In the genomic region with DNA sequence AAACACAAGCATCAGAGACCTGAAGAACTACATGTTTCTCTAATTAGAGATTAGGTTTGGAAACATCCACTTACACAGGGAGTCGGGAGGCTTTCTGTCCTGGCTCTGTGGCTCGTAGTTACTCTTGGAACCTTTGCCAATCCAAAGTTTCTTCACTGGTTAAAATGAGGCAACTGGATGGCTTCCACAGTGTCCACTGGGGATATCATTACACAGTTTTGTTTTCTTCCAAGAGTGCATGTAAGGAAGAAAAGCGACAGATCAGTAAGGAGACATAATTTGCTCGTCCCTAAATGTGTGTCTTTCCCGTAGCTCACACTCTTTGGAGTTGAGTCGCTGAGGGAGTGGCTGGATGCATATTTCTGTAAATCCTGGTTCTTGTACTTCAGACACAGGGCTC, we compare ENCODE assay signal across 9 mouse cellular contexts.
DNase-seq lines count a peak whose midpoint lies in the region; ATAC-seq and TF ChIP-seq lines count a peak whose summit lies in the region.
"Had no signal": no experiment of that assay in that cellular context is flagged by ENCODE, and none has a peak within 500 bp of the region (broad histone marks: within the 10 kb centered on the region; RNA-seq: fewer than 3 reads in every experiment).

No protein-coding gene starts in this region.

- H3K9me3 ChIP-seq in kidney, postnatal 0 days (replicated peaks; ENCODE audit: low read length) = no peaks in the 10 kb centered on the region
- H3K9me3 ChIP-seq: hindbrain, embryonic 13.5 days; liver, embryonic 15.5 days had no signal

- TF ChIP-seq POLR2A in testis, adult 2 months (IDR thresholded peaks at IDR 0.05; ENCODE audit: control insufficient read depth, low read depth, low read length) = no peak

- TF ChIP-seq CTCF in testis, adult 2 months (IDR thresholded peaks at IDR 0.05; ENCODE audit: control insufficient read depth, insufficient read depth, insufficient replicate concordance, low read depth, low read length) = no peak
- no peak for TF ChIP-seq CTCF in kidney, postnatal 0 days (IDR thresholded peaks at IDR 0.05; ENCODE audit: low read depth)
- no peak for TF ChIP-seq CTCF in left cerebral cortex, adult 2 months (IDR thresholded peaks at IDR 0.05)

- DNase-seq in testis, postnatal 14 days (ENCODE audit: low spot score) = no peak
- DNase-seq in gonadal fat pad, adult 2 months (ENCODE audit: low read depth) = peak; percentile 16
- DNase-seq in kidney, postnatal 0 days (ENCODE audit: low spot score) = peak; percentile 28
- no peak for DNase-seq in left cerebral cortex, adult 2 months (ENCODE audit: extremely low spot score in 1 of 2, low spot score in 2 of 2)
- no peak for DNase-seq in spleen, postnatal 14 days (ENCODE audit: low spot score in 2 of 2)
- DNase-seq in right cerebral cortex, postnatal 14 days = no peak

- WGBS in kidney, postnatal 0 days = 46% methylated on average over 6 of the region's 6 CpGs

- peak overlapping the region; percentile 49; the same call in 1 of the 2 replicates for H3K27ac ChIP-seq in testis, adult 2 months (ENCODE audit: control insufficient read depth, insufficient read depth, low read depth, low read length)
- peak overlapping the region; percentile 60 for H3K27ac ChIP-seq in kidney, postnatal 0 days
- H3K27ac ChIP-seq in left cerebral cortex, adult 2 months = no peak overlapping the region
- H3K27ac ChIP-seq: hindbrain, embryonic 13.5 days; liver, embryonic 15.5 days had no signal

- H3K4me1 ChIP-seq in testis, adult 2 months (ENCODE audit: control insufficient read depth, insufficient read depth, low read length) = no peaks in the 10 kb centered on the region
- H3K4me1 ChIP-seq in kidney, postnatal 0 days (replicated peaks; ENCODE audit: insufficient read depth, low read length) = no peaks in the 10 kb centered on the region; the same call in 1 of the 2 replicates

- intact Hi-C loops in left cerebral cortex, adult 2 months (cut with DNase I) = loop anchor here (5.0 to 10.0 kb wide), 3 partner anchors 518 to 1428 kb away; no protein-coding TSS in a partner anchor

- H3K27me3 ChIP-seq in testis, adult 2 months (ENCODE audit: control insufficient read depth, insufficient read depth, low read length) = no peaks in the 10 kb centered on the region
- H3K27me3 ChIP-seq in kidney, postnatal 0 days (ENCODE audit: insufficient read depth, low read length) = no peaks in the 10 kb centered on the region
- H3K27me3 ChIP-seq: hindbrain, embryonic 13.5 days; liver, embryonic 15.5 days had no signal

- no peak overlapping the region for H3K4me3 ChIP-seq in testis, adult 2 months (ENCODE audit: control insufficient read depth, low read depth, low read length)
- no peak overlapping the region for H3K4me3 ChIP-seq in kidney, postnatal 0 days (replicated peaks; ENCODE audit: low read depth, low read length)
- no peak overlapping the region for H3K4me3 ChIP-seq in left cerebral cortex, adult 2 months
- H3K4me3 ChIP-seq: hindbrain, embryonic 13.5 days; liver, embryonic 15.5 days had no signal

- H3K36me3 ChIP-seq in testis, adult 2 months (ENCODE audit: control insufficient read depth, insufficient read depth, low read length) = no peaks in the 10 kb centered on the region
- H3K36me3 ChIP-seq in kidney, postnatal 0 days (ENCODE audit: insufficient read depth, low read length) = no peaks in the 10 kb centered on the region
- H3K36me3 ChIP-seq: hindbrain, embryonic 13.5 days; liver, embryonic 15.5 days had no signal

- ATAC-seq in kidney, postnatal 0 days (replicated peaks; ENCODE audit: low FRiP score, low read depth) = no peak

- H3K9ac ChIP-seq in kidney, postnatal 0 days (ENCODE audit: low read depth, low read length) = no peak overlapping the region
- H3K9ac ChIP-seq: hindbrain, embryonic 13.5 days; liver, embryonic 15.5 days had no signal

- H3K4me2 ChIP-seq in kidney, postnatal 0 days (ENCODE audit: low read length) = peak overlapping the region; percentile 46; the same call in 1 of the 2 replicates
- H3K4me2 ChIP-seq: hindbrain, embryonic 13.5 days; liver, embryonic 15.5 days had no signal

Comparison
In these comparisons a context has a peak if more than half of its experiments do, and no peak if none do; other contexts are left out.
1. DNase-seq: peak in gonadal fat pad, adult 2 months (single experiment) and kidney, postnatal 0 days (single experiment); none in testis, postnatal 14 days (single experiment), left cerebral cortex, adult 2 months (0 of 2), spleen, postnatal 14 days (0 of 2) and right cerebral cortex, postnatal 14 days (single experiment).